9 mouse cellular contexts compared by ENCODE assay signal in the genomic region with DNA sequence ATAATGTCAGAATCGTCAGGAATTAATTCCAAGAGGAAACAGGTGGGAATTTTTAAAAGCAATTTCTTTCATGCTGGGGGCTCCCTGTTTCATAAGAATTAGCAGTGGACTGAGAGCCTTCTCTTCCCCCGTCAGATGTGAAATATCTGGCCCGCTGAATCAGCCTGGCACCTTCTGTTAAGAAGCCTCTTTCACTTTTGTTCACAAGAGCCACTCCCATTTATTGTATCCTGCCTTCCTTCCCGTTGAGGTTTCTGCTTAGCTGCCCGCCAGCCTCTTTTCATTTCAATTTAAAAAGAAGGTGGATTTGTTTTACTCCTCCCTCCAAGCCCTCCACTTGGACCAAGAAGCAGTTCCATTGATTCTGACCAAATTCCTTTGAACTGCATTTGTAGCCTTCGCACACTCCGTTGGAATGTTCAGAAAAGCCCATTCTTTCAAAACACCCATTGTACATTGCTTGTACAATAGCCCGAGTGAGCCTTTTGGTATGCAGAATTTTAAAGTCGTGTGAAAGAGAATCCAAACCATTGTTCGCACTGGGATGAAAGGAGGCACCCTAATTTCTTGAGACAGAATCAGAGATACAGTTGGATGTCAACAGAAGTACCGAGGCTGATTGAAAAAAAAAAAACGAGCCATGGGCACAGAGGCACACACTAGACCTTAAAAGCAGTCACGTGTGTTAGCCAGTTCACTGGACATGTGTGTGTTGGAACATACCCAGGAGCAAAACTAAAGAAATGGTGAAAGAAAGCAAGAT.
DNase-seq lines count a peak whose midpoint lies in the region; ATAC-seq lines count a peak whose summit lies in the region.
"Had no signal": no experiment of that assay in that cellular context is flagged by ENCODE, and none has a peak within 500 bp of the region (broad histone marks: within the 10 kb centered on the region; RNA-seq: fewer than 3 reads in every experiment).

No protein-coding gene starts in this region.

- peak; percentile 33 to 39 for DNase-seq in cerebellum, postnatal 10 days
- DNase-seq in cerebellum, adult 9-10 months, result no peak
- peak; percentile 96 for DNase-seq in ZHBTc4 (ENCODE audit: low read depth, low spot score)
- peak; percentile 92 for DNase-seq in midbrain, embryonic 11.5 days (ENCODE audit: low spot score, missing footprints)
- no peak for DNase-seq in urinary bladder, postnatal 25 days (ENCODE audit: low spot score)
- DNase-seq in left cerebral cortex, adult 8-10 months (ENCODE audit: low spot score in 2 of 2), result no peak
- DNase-seq in cerebellum, postnatal 25 days, result no peak
- DNase-seq: lung, postnatal 4 days had no signal

- WGBS in midbrain, embryonic 11.5 days, result 8% methylated on average over 13 of the region's 13 CpGs

- peak overlapping the region; percentile 43 for H3K9ac ChIP-seq in midbrain, embryonic 11.5 days (ENCODE audit: low read length)

- no peaks in the 10 kb centered on the region for H3K27me3 ChIP-seq in midbrain, embryonic 11.5 days (ENCODE audit: control insufficient read depth, insufficient read depth, low read length)

- H3K4me2 ChIP-seq in midbrain, embryonic 11.5 days, result peak overlapping the region; percentile 40

- ATAC-seq in hematopoietic stem cell, adult 5-6 weeks (replicated peaks in 1 of 2; ENCODE audit: insufficient read depth in 1 of 2, low FRiP score in 2 of 2, low TSS enrichment in 1 of 2, low read depth in 1 of 2, poor library complexity in 2 of 2, severe bottlenecking in 2 of 2), result peak; percentile 81 to 86
- peak; percentile 71 for ATAC-seq in midbrain, embryonic 11.5 days (ENCODE audit: low FRiP score)

- H3K4me1 ChIP-seq in midbrain, embryonic 11.5 days (ENCODE audit: control insufficient read depth, insufficient read depth, low read length), result peaks cover 45% of the 10 kb centered on the region

- H3K9me3 ChIP-seq in midbrain, embryonic 11.5 days (ENCODE audit: control insufficient read depth, low read length), result no peaks in the 10 kb centered on the region

- H3K27ac ChIP-seq in midbrain, embryonic 11.5 days (ENCODE audit: low read depth, low read length), result peak overlapping the region; percentile 82

- peak overlapping the region; percentile 4; the same call in 1 of the 2 replicates for H3K4me3 ChIP-seq in midbrain, embryonic 11.5 days (ENCODE audit: low read depth, low read length)

- no peaks in the 10 kb centered on the region for H3K36me3 ChIP-seq in midbrain, embryonic 11.5 days (ENCODE audit: control insufficient read depth, insufficient read depth, low read length)

Comparison
In these comparisons a context has a peak if more than half of its experiments do, and no peak if none do; other contexts are left out.
1. DNase-seq: peak in cerebellum, postnatal 10 days (2 of 2), ZHBTc4 (single experiment) and midbrain, embryonic 11.5 days (single experiment); none in cerebellum, adult 9-10 months (single experiment), urinary bladder, postnatal 25 days (single experiment), left cerebral cortex, adult 8-10 months (0 of 2) and cerebellum, postnatal 25 days (0 of 2).